Mouse (Mus musculus) bone marrow macrophage, adult 2 months (primary cell): Measurements from ENCODE around the gene Ctxn2.

Experiments used
- CTCF ChIP-seq: IDR thresholded peaks from 2 replicates; pipeline ENCODE4 v1.5.1; 2012; ENCODE audit warnings: low read depth, mild to moderate bottlenecking, low read length, moderate library complexity
- POLR2A ChIP-seq: IDR thresholded peaks from 2 replicates; pipeline ENCODE4 v1.6.1; 2012; ENCODE audit warnings: mild to moderate bottlenecking, low read depth, low read length, borderline replicate concordance

GRCm38 (mm10) chr2:125187904-125188303, 51.4 kb downstream of the Ctxn2 start:
- TF ChIP-seq CTCF (no peak), POLR2A (no peak)
